Mouse (Mus musculus) gastrocnemius, adult 8-10 months (tissue): ENCODE results near the gene Agap1. TPM values are rescaled to one million over a fixed set of nuclear protein-coding genes. Genes with fewer than 3 reads are reported as not detected.
"Not testable (repeated sequence)": the region's sequence is repeated elsewhere in the genome, so short reads cannot be mapped to it uniquely, and the experiment has no call there.

ENCODE experiments used
- DNase-seq, 2 experiments: peaks; one replicate each; pipeline ENCODE4 v3.0.0; 2022; ENCODE audit warnings: low spot score in 2 of 2
- total RNA-seq, 4 experiments: library from RNA; stranded (reverse); gene quantifications; 2 replicates each; pipeline ENCODE4 v1.2.4; 2022

Gene Agap1
- total RNA-seq, 4 experiments from 2014 or later = 16.7 to 21.6 (median 20.1) TPM

DNA sequence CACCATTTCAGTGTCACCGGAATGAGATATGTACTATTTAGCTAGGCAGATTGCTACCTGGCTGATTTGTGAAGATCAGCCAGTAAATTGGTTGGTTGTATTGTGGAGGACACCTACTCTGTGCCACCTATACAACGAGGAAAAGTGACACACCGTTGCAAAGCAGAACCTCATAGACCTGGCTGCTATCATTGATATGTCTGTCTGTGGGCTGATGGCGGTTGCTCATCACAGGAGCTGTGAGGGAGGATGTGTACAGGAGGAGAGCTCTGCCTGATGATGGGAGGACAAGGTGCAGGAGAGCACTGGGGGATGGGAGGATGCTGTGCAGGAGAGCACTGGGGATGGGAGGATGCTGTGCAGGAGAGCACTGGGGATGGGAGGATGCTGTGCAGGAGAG, 46.7 kb downstream of the Agap1 start:
- DNase-seq = no peak

DNA sequence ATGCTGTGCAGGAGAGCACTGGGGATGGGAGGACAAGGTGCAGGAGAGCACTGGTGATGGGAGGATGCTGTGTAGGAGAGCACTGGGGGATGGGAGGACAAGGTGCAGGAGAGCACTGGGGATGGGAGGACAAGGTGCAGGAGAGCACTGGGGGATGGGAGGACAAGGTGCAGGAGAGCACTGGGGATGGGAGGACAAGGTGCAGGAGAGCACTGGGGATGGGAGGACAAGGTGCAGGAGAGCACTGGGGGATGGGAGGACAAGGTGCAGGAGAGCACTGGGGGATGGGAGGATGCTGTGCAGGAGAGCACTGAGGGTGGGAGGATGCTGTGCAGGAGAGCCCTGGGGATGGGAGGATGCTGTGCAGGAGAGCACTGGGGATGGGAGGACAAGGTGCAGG, 47.3 kb downstream of the Agap1 start:
- not testable (repeated sequence) for DNase-seq

DNA sequence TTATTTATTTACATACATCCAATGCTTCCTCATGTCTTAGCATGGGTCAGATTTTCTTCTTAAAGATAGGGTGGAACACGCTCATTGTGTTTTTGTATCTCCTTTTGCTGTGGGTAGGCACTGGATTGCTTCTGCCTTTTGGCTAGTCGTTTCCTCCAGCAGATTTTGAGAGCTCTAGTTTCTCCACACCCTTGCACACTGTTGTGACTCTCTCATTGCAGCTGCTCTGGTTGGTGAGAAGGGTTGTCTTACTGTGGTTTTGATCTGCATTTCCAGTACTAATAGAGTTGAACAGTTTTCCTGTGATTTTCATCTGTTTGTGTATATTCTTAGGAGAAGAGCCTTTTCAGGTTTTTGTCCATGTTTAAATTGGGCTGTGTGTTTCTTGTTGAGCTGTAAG, 54.6 kb downstream of the Agap1 start:
- DNase-seq = no peak

DNA sequence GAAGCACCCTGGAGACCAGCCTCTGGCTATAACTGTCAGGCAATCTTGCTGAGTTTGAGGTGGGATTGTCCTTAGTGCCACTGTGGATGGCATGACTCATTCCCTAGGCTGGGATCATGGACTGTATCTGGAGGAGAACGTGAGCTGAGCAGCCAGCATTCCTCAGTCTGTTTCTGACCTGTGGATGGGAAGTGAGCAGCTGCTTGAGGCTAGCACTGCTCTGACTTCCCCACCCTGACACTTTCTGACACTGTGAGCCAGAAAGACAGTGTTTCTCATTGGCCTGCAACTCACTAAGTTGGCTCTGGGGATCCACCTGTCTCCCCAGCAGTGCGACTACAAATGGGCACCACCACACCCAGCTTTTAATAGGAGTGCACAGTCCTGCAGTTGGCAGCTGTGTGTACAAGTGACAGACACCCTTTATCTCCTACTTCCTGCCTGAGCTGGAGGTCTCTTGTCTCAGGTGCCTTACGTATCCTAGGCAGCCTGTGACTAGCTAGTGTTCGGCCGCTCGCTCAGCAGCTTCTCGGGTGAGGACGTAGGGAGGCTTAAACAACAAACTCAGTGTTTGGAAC, 55.2 kb downstream of the Agap1 start:
- no peak for DNase-seq

DNA sequence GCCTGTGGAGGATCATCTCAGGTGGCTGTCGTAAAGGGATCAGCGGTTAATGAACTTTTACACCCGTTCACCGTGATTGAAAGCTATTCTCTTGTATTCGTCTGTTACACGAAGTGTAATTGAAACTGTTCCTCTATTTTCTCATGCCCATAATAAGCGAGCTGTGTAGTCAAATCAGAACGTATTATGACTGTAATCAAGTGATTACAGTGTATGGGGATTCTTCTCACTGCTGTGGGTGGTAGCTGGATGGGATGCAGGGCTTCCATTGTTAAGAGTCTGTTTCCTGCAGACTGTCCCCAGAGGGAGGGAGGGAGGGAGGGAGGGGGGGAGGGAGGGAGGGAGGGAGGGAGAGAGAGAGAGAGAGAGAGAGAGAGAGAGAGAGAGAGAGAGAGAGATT, 56.1 kb downstream of the Agap1 start:
- no peak for DNase-seq

DNA sequence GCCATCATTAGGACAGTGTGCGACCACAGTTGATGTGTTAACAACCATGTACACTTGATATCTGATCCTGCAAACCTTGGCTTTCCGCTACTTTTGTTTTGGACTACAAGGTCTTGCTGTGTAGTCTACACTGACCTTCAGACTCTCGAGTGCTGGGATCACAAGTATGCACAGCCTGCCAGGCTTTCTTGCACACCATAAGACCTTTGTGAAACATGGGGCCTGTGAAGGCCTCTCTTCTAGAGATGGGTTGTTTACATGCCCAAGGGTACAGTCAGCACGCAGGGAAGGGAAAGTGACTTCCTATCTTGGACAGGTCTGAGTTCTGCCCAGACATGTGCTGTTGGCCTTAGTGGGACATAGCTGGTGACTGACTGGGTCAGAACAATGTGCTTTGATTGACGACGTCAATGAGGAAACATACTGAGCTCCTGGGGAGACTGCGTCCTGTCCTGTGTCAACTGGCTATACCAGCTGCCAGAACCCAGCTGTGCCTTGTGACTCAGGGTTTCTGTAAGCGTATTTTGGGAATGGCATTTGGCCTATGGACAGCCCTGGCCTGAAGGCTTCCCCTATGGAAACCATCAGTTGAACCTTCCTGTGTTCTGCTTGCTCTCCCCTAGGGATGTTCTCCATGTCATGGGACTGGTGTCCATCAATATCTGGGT, 59.1 kb downstream of the Agap1 start:
- no peak for DNase-seq

DNA sequence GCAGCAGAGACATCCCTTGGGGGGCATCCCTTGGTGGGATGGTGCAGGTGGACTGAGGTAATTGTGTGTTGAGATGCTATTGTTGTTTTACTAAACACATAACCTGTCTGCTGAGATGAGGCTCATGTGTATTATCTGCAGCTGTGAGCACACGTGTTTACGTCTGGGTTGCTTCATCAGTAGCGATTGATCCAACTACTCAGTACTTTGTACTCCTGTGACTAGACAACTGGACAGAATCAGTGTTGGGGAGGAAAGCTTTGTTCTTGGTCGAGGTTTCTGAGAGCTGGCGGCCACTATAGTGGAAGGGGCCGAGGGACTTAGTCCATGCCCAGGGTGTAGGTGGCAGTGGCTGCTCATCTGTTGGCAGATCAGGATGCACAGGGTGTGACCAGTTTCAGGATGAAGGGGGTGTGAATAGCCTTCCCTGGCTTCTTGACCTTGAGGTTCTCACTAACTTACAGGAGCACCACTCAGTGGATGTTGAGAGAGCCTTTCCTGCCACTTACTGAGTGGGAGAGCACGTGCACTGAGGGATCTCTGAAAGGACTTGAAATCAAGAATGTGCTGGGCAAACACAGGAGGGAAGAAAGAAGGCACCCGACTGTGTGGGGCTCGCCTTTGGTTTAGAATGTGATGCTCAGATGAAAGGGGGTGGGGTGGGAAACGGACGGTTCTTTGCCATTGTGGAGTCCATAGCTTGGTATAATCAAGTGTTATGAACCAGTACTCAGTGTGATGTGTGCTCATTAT, 61.4 kb downstream of the Agap1 start:
- DNase-seq = no peak

DNA sequence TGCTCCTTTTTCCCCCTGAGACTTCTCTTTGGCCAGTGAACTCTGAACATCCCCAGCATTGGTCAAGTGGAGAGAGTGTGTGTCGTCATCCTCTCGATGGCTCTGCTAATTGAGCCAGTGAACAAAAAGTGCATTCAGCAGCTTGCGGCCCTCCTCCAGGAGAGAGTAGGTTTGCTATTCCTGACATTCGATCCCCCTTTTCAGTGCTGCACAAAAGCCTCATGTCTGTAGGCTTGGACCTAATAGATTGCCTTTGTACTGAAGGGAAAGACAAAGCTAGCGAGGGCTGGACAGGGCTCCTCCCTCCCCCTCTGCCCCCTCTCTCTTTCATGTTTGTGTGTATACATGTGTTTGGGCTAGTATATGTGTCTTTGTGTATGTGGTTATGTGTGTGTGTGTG, 63.2 kb downstream of the Agap1 start:
- DNase-seq = no peak

DNA sequence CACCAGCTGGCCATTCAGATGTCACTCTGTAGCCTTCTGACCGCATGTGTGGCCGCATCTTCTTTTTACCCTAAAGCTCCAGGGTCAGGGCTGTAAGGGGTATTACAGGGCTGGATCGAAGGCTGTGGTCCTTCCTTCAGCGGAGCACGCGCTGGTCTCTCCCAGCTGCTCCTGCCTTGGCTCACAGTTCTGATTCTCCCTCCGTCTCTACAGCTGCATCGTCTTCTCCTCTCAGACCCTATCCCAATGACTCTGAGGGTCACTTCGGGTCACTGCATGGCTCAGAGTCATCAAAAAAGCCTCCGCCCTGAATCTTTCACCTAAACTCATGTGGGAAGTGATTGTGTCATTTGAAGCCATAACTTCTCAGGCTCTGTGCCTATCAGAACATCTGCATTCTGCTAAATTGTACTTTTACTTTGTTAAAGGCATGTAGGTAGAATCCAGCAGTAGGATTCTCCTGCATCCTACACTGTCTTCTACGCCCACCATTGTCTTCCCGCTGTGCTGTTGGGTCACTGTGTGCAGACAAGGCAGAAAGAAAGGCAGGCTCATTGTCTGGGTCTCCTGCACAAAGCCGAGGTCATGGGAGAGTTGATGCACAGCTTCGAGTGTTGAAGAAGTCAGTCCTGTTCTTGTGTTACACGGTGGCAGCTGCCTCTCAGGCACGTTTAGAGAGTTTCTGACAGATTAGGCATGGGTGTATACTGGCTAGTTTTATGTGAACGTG, 65.5 kb downstream of the Agap1 start:
- no peak for DNase-seq

DNA sequence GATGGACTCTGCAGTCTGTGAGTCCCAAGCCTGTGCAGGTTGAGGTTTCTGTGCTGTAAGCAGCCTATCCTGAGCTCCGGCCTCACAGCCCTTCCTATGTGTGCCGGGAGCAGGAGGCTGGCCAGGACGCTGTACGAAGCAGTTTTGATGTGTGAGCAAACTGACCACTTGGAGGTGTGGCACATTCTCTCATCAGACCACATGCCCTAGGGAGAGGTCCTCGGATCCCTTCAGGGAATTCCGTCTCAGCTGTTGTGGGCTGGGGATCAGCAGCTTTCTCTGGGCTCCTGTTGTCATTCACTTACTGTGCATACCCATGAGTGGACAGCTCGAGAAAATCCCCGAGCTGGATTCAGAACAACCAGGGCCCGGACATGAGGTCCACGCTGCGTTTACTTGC, 66.8 kb downstream of the Agap1 start:
- DNase-seq = no peak

DNA sequence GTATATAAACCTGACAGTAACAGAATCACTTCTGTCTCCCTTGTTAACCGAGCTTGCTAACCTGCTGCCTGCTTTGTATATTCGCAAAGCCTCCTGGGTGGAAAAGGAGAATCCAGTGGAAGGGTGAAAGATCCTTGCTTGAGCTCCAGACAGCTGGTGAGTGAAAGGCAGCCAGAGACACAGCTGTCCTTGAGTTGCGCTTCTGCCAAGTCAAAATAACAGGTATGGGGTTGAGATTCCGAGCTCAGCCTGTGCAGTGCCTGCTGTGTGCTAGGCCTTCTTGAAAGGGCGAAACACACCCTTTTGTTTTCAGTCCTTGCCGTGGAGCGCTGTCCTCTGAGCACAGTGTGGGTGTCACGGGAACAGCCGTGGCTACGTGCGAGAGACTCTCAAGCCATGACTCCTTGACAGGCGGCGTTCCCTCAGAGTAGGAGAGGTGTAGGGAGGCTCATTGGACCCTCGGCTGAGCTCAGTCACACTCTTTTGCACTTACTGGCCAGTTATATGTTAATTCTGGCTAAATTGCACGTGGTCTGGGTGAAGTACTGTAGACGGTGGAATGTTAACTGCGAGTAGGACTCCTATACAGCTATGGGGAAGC, 67.4 kb downstream of the Agap1 start:
- DNase-seq = no peak

DNA sequence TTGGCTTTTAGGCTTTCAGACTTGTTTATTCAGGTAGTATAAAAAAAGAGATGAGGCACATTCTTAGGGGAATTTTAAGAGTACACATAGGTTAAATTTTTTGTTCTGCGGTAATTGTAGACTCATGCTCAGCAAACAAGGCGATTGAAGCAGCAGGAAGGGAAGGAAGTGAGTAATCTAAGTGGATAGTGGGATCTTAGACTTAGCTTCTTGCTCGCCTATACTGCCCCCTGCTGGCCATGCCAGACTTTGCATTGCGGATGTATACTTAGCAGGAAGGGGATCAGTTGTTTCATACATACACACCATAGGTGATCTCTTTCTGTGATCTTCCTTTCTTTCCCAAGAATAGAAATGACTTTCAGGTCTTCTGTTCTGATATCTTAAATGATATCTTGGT, 69.8 kb downstream of the Agap1 start:
- DNase-seq = peak; percentile 77 to 78

DNA sequence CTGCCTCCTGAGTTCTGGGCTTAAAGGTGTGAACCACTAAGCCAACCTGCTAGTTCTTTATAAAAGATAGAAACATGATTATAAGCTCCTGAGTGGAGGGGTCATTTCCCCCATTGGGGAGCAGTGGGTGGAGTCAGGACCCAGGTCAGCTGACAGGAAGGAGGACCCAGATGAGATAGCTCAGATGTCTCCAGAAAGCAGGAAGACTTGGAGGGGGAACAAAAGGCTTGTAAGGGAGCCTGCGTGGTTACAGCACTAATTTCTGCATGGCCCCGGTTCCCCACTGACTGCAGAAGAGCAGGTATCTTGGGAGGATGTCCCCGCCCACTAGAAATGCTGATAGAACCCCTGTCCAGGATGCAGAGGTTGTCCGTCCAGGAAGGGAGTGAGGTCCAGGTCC, 70.4 kb downstream of the Agap1 start:
- DNase-seq = no peak

DNA sequence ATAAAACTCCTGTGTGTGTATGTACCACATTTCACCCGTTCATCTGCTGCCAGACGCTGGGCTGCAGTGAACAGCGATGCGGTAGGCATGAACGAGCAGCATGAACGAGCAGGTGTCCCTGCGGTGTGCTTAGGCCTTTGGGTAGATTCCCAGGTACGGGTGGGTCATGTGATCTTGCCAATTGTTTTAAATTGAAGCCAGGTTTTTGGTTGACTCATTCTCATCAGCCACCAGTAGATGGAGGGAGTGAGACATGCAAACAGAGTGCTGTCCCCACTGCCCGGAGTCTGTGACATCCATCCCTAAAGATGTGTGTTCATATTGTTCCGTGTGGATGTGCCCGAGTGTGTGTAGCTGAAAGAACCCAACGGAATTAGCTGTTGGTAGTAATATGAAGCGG, 71.2 kb downstream of the Agap1 start:
- no peak for DNase-seq

DNA sequence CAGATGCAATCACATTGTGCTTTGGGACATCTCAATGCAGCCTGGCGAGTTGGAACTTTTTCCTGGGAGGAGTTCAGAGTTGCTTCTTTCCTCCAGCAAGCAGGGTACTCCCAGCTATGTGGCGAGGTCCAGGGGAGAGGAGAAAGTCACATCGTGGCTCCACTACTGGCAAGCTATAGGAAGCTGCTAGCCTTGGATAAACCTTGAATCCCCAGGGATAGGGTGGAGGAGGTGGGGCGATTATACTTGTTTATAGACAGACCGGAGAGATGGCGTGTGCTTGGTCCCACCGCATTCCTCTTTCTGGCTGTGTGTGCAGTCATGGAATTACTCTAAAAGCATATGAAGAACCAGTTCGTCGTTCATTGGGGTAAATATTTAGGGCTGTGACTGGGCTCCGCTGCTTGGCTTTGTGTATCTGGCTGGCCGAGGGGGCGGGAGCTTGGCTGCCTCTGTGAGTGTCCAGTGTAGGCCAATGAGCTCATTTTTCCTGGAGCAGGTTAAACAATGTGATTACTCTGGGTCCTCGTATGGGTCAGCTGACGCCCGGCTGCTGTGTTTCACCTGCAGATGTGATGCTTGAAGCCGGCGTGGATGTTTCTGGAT, 74.2 kb downstream of the Agap1 start:
- peak; percentile 30 to 52 for DNase-seq

DNA sequence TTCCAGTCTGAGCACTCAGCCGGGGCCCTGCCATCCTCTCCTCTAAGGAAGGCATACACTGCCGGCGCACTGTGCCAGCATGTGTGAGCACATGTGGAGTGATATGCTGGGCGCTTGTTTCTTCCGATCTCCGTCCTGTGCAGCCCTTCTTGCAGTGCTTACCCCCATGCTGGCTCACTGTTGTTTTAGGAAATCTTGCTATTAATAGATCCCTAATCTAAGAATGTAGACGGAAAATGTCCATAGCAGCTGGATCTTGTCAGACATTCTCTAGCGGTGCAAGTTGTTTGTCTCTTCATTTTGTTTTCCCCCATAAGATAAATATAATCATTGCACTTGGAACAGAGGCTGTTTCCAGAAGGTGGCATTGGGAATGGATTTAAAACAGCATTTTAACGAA, 79.1 kb downstream of the Agap1 start:
- DNase-seq = no peak

DNA sequence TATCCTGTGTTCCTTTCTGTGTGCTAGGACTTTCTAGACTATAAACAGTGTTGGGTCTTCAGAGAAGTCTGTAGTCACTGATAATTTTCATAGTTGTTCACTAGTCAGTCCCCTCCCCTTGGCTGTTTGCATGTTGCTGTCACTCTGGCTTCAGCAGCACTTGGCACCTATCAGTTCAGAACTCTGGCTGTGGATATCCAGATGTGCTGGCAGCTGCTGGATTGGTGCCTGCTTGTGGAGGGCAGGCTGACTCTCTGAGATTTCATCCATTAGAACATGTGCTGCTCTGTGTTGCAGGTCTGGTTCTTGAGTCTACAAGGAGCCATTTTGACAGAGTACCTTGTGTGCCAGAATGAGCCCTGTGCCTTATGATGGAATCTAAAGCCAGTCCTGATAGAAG, 80.6 kb downstream of the Agap1 start:
- no peak for DNase-seq

DNA sequence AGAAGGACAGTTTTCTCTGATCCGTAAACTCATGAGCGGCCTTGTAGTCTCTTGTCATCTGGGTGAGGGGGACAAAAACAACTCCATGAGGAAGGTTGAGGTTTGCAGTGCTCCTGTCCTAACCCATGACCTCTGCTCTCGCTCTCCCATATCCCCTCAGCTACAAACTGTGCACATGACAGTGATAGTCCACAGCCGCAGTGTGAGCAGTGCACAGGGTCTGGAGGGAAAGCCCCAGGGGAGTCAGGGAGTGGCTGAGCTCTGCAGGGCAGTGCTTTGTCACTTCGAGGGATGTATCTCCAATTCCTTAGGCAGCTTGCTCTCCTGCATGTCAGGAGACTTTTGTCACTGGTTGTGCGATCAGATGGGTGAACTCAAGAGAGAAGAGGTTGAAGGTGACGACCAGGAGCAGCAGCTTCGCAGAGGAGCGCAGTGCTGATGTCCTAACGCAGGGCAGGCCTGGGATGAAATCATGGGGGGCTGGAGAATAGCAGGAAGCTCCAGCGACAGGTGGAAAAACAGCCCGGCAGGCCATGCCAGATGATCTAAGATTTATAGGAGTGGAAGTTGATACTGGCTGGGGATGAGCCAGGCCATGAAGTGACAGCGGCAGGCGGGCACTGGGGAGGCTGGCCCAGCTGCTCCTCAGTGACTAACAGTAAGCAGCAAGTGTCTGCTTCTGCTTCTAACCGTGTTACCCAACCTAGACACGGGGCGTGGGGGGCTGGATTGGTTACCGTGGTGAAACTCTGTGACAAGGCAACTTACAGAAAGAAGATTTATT, 83.7 kb downstream of the Agap1 start:
- DNase-seq = peak; percentile 68 to 75

DNA sequence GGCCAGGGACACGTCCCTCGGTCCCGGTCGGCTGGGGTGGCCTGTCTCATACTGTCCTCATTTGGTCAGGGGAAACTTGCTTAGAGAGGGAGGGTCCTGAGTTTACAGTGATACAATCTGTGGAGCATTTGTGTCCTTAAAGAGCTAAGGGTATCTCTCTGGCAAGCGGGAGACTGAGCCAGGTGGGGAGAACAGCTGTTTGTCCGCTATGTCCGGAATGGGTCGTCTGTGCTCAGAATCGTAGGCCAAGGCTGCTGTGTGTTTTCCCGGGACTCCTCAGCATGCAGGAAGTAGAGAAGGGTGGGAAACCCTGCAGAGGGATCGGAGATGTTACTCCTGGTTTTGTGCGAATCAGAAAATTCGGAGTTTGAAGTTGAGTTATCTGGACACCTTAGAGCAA, 84.5 kb downstream of the Agap1 start:
- DNase-seq = no peak

DNA sequence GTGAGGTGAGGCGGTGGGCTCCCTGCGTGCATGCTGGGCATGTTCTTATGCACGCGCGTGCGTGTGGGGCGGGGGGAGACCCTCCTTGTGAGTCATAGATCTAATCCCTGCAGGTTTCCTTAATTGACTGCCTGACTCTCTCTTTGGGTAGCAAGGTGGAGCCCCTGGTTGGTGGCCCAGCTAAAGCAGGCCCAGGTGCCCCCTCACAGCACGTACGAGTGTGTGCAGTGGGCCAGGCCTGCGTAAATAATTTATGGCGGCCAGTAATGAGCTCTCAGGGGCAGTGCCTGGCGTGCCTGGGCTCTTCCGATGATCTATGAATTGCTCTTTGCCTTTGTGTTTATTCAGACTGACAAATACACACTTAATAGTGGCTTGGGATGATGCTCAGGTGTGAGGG, 86.5 kb downstream of the Agap1 start:
- DNase-seq = no peak

DNA sequence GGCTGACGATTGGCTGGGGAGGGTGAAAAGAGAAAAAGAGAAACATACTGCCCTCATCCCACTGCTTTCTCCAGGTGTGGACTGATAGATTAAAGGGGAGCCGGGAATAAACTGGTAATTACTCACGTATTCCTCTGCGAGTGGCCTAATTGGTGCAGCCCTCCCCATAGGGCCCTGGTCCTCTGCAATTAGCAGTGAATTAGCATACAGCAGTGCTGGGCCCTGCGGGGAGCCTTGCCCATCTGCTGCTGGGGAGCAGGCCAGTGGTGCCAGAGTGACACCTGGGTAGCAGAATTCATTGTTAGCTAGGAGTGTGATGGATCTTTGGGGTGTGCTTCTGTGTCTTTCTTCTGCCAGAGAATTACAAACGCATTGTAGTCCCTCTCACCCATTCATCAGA, 87.9 kb downstream of the Agap1 start:
- no peak for DNase-seq
